Mouse (Mus musculus): ENCODE measurements around the gene Ppp3cb.

Gene Ppp3cb

DNA sequence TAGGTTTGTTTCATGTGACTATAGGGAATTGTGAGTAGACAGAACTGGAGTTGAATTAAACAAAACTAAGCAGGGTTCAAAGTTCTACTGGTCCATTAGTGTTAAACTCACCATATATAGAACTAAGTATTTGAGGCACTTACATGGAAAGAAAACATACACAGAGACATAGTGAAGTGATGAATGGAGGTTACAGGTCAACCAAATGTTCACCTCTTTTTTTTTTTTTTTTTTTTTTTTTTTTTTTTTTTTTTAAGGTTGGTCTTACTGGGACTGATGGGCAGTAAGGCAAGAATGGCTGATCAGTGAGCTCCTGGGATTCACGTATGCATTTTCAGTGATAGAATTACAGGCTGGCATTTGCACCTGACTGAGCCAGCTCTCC lies 66.2 kb downstream of the Ppp3cb start:
- no peak for DNase-seq (ENCODE audit: low spot score)

DNA sequence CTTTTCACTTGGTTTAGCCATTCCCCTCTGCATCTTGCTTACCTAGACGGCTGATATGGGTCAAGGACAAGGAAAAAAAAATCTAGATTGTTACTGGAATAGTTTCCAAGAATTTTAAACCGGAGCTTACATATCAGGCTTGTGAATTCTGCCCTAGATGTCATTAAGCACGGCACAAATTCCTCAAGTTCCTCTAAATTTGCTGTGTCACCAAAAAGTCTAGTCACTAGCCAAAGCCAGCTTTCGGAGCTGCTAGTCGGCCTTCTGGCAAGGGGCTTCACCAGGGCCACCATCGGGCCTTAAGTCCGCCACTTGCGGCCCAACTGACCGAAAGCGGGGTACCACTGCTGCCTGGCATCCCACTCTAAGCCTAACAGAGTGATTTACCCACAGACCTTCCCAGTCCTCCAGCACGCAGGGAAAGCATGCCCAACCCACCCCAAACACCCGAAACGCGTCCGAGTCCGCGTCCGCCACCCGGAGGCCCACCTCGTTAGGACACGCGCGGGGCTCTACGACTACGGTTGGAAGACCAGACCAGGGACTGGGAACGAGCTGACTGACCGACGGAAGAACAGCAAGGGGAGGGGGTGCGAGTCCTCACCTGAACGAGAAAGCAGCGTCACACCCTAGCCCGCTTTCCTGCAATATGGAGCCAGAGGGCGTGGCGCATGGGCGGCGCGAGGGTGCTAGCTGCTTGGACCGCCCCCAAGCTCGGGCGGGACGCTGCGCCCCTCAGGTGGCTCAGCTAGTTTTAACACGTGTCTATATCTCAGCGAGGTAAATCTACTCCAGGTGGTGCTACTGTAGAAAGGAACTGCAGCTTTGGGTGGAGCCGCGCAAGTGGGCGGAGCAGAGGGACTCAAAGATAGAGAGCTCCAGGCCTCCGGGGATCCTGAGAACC lies 66.8 kb downstream of the Ppp3cb start, which contains the start of gene Anxa7:
Gene Anxa7 (minus strand): TSS at position 843 of the 904 bp plus-strand sequence.
- DNase-seq (ENCODE audit: low spot score) = peak; percentile 45

DNA sequence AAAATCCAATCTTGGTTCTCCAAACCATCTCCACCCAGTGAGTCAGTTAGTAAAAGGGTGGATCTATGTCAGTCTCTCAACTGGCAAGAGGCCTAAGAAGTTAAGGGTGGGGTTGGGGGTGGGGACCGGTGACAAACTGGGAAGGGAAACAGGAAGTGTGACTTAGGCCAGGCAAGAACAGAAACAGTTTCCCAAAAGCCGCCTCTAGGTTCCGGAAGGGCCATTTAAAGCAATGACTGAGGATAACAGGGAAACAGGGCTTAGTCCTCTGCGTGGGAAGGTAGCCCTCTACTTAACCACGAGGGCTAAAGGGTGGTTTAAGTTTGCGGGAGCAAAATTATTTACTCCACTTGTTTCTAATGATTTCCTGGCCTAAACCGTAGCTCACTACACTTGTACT lies 67.6 kb downstream of the Ppp3cb start:
- DNase-seq (ENCODE audit: low spot score) = no peak

DNA sequence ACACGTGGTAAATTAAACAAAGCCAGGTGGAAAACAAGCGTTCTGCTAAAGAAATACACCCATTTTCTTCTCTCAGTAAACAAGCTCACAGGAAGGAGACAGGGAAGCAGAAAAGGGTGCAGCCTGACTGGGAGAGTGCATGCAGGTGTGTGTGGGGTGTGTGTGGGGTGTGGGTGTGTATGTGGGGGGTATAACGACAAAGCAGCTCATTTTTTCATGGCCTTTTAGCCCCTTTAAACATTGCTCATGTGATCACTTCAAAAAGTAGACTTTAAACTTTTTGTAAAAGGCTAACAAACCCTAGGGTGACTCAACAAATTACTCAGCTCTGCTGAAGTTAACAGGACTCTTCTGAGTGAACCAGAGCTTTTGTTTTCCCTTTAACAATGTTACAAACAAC lies 68.0 kb downstream of the Ppp3cb start:
- no peak for DNase-seq (ENCODE audit: low spot score)

DNA sequence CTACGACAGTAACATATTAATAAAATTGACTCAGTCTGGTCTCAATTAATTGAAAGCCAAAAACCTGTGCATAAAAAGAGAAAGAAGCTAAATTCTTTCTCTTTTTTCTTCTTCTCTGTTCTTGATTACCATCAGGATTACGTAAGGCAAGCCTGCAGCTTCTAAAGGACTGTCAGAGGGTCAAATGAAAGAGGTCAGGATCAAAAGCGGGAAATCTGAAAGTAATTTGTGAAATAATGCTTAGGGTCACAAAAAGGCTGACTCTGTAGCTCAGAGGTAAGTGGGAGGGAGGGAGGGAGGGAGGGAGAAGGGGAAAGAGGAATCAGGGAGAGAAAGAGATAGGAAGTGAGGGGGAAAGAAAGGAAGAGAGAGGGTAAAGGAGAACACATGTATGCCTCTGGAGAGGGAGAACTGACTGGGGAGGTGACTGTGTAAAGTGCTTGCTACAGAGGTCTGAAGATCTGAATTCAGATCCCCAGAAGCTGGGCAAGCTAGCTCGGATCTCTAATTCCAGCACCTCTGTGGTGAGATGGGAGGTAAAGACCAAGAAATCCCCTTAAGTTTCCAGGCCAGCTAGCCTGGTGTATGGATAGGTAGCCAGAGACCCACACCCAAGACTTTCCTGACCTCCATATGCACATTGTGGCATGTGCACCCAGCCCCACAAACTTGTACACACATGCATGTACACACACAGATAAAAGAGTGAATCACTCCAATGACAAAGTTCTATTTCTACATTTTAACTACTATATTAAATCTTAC lies 68.9 kb downstream of the Ppp3cb start:
- no peak for DNase-seq (ENCODE audit: low spot score)

DNA sequence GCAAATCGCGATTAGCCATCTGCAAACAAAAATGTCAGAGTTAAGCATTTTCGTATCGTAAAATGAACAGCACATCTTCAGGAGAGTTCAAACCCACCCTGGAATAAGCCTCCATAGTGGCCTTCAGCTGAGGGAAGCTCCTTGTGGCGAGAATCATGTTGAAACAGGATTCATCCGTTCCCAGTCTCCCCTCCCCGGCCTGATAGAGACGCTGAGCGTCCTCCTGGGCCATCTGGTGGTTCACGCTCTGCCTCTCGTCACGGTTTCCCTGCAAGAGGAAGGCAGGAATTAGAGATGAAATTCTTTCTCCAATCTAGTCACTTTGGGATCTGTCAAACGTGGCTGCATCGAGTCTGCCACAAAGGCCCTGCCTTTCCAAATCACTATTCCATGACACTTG lies 86.2 kb downstream of the Ppp3cb start:
- no peak for DNase-seq (ENCODE audit: low spot score)

DNA sequence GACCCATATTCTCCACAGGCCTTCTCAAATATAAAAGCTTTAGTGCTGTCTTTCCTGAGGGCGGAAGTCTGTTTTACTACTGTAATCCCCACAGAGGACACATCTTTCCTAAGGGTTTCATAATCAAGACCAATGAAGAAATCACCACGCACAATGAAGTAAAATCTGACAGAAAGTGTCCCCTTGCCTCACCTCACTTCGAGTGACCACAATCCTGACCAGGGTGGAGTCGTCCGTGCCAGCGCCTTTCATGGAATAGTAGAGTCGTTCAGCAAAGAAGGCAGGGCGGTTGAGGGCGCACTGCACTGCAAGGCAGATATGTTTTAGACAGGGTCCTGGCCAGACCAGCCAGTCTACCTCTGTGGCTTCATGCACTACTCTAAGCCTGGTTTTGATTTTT lies 88.0 kb downstream of the Ppp3cb start:
- DNase-seq (ENCODE audit: low spot score) = no peak

DNA sequence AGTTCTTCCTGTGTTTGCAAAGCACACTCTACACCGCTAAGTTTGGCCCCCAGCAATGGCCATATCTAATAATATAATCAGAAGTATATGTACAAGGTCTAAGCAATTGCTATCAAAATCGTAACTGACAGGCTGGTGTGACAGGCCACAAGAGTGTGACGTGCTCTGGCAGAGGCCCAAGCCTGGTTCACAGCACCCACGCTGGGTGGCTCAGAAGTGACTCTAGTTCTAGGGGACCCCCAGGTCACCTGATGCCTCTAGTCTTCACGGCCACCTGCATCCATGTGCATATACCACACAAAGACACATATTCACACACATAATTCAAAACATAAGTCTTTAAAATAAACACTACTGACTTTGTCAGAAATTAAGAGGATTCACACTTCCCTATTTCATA lies 93.4 kb downstream of the Ppp3cb start:
- no peak for DNase-seq (ENCODE audit: low spot score)

DNA sequence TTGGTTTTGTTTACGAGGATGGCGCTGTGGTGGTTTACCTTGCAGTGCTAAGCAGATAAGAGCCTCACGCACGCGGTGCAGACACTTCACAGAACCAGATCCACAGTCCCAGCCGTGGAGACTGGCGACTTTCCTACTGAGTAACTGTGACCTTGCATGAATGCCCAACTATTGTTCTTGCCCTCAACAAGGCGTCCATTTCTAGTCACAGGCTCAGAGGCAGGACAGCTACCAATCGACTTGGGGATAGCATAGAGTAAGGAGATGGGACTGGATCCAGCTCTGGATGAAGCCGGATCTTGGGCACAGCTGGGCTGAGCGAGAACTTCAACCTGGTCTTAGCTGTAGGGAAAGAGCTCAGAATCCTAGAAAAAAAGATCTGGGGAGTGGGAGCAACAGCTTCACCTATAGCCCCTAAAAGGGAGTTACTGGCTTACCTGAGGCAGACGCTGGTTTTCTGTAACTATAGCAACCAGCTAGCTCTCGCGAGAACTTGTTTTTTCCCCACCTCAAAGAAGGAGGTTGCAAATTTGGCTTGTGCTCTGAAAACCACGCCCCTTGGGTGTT lies 94.5 kb downstream of the Ppp3cb start, which contains the start of gene Cfap70:
Gene Cfap70 (minus strand): TSS at position 462 of the 567 bp plus-strand sequence.
- DNase-seq (ENCODE audit: low spot score) = no peak

DNA sequence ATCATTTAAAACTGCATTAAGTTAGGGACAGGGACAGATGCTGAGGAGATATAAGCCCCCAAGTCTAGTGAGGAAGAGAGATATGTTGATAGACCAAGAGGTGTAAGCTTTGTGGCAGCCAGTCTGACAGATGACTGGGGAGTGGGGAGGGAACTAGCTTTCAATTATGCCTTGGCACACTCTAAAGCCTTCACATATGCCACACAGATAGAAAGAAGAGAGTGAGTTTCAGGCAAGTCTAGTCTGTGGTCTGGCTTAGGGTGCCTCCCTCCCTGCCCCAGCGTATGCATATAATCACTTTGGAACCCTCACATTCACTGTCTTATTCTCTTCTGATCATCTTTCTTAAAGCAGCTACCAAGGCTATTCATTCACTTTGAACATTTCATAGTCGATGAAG lies 95.1 kb downstream of the Ppp3cb start:
- DNase-seq (ENCODE audit: low spot score) = no peak

Measured in layer of hippocampus, adult 9-10 months (tissue).